Mouse (Mus musculus) heart, embryonic 15.5 days (tissue): ENCODE results near the gene Foxp4. TPM values are rescaled to one million over a fixed set of nuclear protein-coding genes. Genes with fewer than 3 reads are reported as not detected.

ENCODE experiments used
- ATAC-seq: fragments of 200-750 bp; cut with Nextera tagmentation; replicated peaks from 2 replicates; pipeline ENCODE4 v1.8.0; 2017; ENCODE audit warnings: low read depth, moderate TSS enrichment; ENCODE audit not compliant: insufficient number of reproducible peaks, insufficient read depth, low FRiP score
- H3K27ac ChIP-seq: fragments of 300-500 bp; sonication (generic); 2 replicates; pipeline ENCODE4 v1.5.1; 2015; ENCODE audit warnings: mild to moderate bottlenecking, inconsistent platforms
- H3K27me3 ChIP-seq: fragments of 300-500 bp; sonication (generic); 2 replicates; pipeline ENCODE4 v1.6.1; 2015; ENCODE audit warnings: inconsistent platforms
- H3K36me3 ChIP-seq: fragments of 300-500 bp; sonication (generic); 2 replicates; pipeline ENCODE4 v1.6.1; 2015; ENCODE audit warnings: mild to moderate bottlenecking, inconsistent platforms
- H3K4me1 ChIP-seq: fragments of 300-500 bp; sonication (generic); replicated peaks from 2 replicates; pipeline ENCODE4 v1.6.1; 2015; ENCODE audit warnings: inconsistent platforms
- H3K4me2 ChIP-seq: fragments of 300-500 bp; sonication (generic); 2 replicates; pipeline ENCODE4 v1.6.1; 2015; ENCODE audit warnings: inconsistent platforms, mild to moderate bottlenecking, moderate library complexity
- H3K4me3 ChIP-seq: fragments of 300-500 bp; sonication (generic); 2 replicates; pipeline ENCODE4 v1.5.1; 2015; ENCODE audit warnings: mild to moderate bottlenecking, inconsistent platforms
- H3K9ac ChIP-seq: fragments of 300-500 bp; sonication (generic); 2 replicates; pipeline ENCODE4 v1.6.1; 2015; ENCODE audit warnings: mild to moderate bottlenecking, inconsistent platforms
- H3K9me3 ChIP-seq: fragments of 300-500 bp; sonication (generic); replicated peaks from 2 replicates; pipeline ENCODE4 v1.6.1; 2016; ENCODE audit warnings: inconsistent platforms
- WGBS: fragments of 180-500 bp; shearing (Covaris S2); methylation state at CpG from one replicate; pipeline ENCODE4 v1.1.7; 2015; ENCODE audit warnings: mixed read lengths; 5-methylcytosine and 5-hydroxymethylcytosine counted together
- polyA plus RNA-seq: library from polyadenylated mRNA; unstranded; fragments of >200 nt; fragmentation: Nextera tagmentation; extraction: Ambion mirVana; gene quantifications from 2 replicates; pipeline ENCODE4 v1.2.1, GENCODE M21; 2015

Gene Foxp4
- polyA plus RNA-seq, 1 experiment from 2014 or later = 6.4 TPM

- Histone ChIP-seq H3K4me3 (no peak overlapping the region), H3K36me3 (no peaks in the 10 kb centered on the region), H3K27me3 (no peaks in the 10 kb centered on the region), H3K4me2 (no peak overlapping the region), H3K27ac (0 out of 2 replicates have a peak overlapping the region, but pooled peaks have one; percentile 45), H3K4me1 (peaks cover 20% of the 10 kb centered on the region), H3K9me3 (no peaks in the 10 kb centered on the region), H3K9ac (no peak overlapping the region)
- 77% methylated on average over 7 of the region's 7 CpGs for WGBS
- ATAC-seq = no peak
These were observed 35.8 kb downstream of the Foxp4 start for GRCm38 (mm10) chr17:47888641-47889040.

- 16% methylated on average over 6 of the region's 6 CpGs for WGBS
- H3K4me2 ChIP-seq = no peak overlapping the region
- 0 out of 2 replicates have a peak, but pooled peaks have one; percentile 3 for ATAC-seq
- no peaks in the 10 kb centered on the region for H3K36me3 ChIP-seq
- no peak overlapping the region for H3K9ac ChIP-seq
- no peaks in the 10 kb centered on the region for H3K27me3 ChIP-seq
- H3K9me3 ChIP-seq = no peaks in the 10 kb centered on the region
- H3K27ac ChIP-seq = peak overlapping the region; percentile 45; the same call in 1 of the 2 replicates
- no peak overlapping the region for H3K4me3 ChIP-seq
- H3K4me1 ChIP-seq = peaks cover 20% of the 10 kb centered on the region
These were observed 36.3 kb downstream of the Foxp4 start for GRCm38 (mm10) chr17:47888155-47888455.

- Histone ChIP-seq H3K4me2 (peak overlapping the region; percentile 16; the same call in 1 of the 2 replicates), H3K4me1 (peaks cover 20% of the 10 kb centered on the region), H3K9ac (no peak overlapping the region), H3K27ac (peak overlapping the region; percentile 45), H3K27me3 (no peaks in the 10 kb centered on the region), H3K4me3 (no peak overlapping the region), H3K9me3 (no peaks in the 10 kb centered on the region), H3K36me3 (no peaks in the 10 kb centered on the region)
- 35% methylated on average over 13 of the region's 13 CpGs for WGBS
- ATAC-seq = peak; percentile 33
These were observed 36.9 kb downstream of the Foxp4 start for GRCm38 (mm10) chr17:47887381-47888154.

GRCm38 (mm10) chr17:47883099-47883498, 41.3 kb downstream of the Foxp4 start:
- H3K4me1 ChIP-seq = peaks cover 39% of the 10 kb centered on the region

GRCm38 (mm10) chr17:47881330-47881729, 43.1 kb downstream of the Foxp4 start:
- Histone ChIP-seq H3K4me3 (no peak overlapping the region), H3K27ac (no peak overlapping the region), H3K4me1 (peaks cover 32% of the 10 kb centered on the region), H3K9ac (no peak overlapping the region), H3K4me2 (no peak overlapping the region), H3K9me3 (no peaks in the 10 kb centered on the region), H3K27me3 (no peaks in the 10 kb centered on the region), H3K36me3 (no peaks in the 10 kb centered on the region)
- WGBS = 64% methylated on average over 13 of the region's 13 CpGs
- ATAC-seq = no peak

More at GRCm38 (mm10) chr17:47883099-47883498, 41.3 kb downstream of the Foxp4 start:
- Histone ChIP-seq H3K27ac (no peak overlapping the region), H3K27me3 (no peaks in the 10 kb centered on the region), H3K36me3 (no peaks in the 10 kb centered on the region), H3K4me2 (no peak overlapping the region), H3K4me3 (no peak overlapping the region), H3K9ac (no peak overlapping the region), H3K9me3 (no peaks in the 10 kb centered on the region)
- WGBS = 82% methylated on average over 5 of the region's 5 CpGs
- no peak for ATAC-seq

GRCm38 (mm10) chr17:47879207-47879606, 45.2 kb downstream of the Foxp4 start:
- no peaks in the 10 kb centered on the region for H3K36me3 ChIP-seq
- ATAC-seq = no peak; the same call in 1 of the 2 replicates
- no peak overlapping the region for H3K4me3 ChIP-seq
- H3K27ac ChIP-seq = peak overlapping the region; percentile 20; the same call in 1 of the 2 replicates
- 29% methylated on average over 3 of the region's 3 CpGs for WGBS
- no peaks in the 10 kb centered on the region for H3K9me3 ChIP-seq
- no peak overlapping the region for H3K9ac ChIP-seq
- peak overlapping the region; percentile 63 for H3K4me2 ChIP-seq
- H3K4me1 ChIP-seq = peaks cover 32% of the 10 kb centered on the region
- H3K27me3 ChIP-seq = no peaks in the 10 kb centered on the region

- Histone ChIP-seq H3K9me3 (no peaks in the 10 kb centered on the region), H3K4me1 (peaks cover 38% of the 10 kb centered on the region), H3K9ac (peak overlapping the region; percentile 38; the same call in 1 of the 2 replicates), H3K4me2 (peak overlapping the region; percentile 63), H3K27ac (peak overlapping the region; percentile 20; the same call in 1 of the 2 replicates), H3K4me3 (peak overlapping the region; percentile 33), H3K36me3 (no peaks in the 10 kb centered on the region), H3K27me3 (no peaks in the 10 kb centered on the region)
- WGBS = 29% methylated on average over 35 of the region's 35 CpGs
- peak; percentile 32; the same call in 1 of the 2 replicates for ATAC-seq
These were observed 45.9 kb downstream of the Foxp4 start for GRCm38 (mm10) chr17:47878378-47879089.

- no peak for ATAC-seq
- Histone ChIP-seq H3K27ac (peak overlapping the region; percentile 20; the same call in 1 of the 2 replicates), H3K27me3 (no peaks in the 10 kb centered on the region), H3K4me3 (0 out of 2 replicates have a peak overlapping the region, but pooled peaks have one; percentile 33), H3K4me2 (peak overlapping the region; percentile 63), H3K36me3 (no peaks in the 10 kb centered on the region), H3K9ac (no peak overlapping the region), H3K4me1 (peaks cover 43% of the 10 kb centered on the region), H3K9me3 (no peaks in the 10 kb centered on the region)
- WGBS = 54% methylated on average over 9 of the region's 10 CpGs
These were observed 46.6 kb downstream of the Foxp4 start for GRCm38 (mm10) chr17:47877715-47878377.

GRCm38 (mm10) chr17:47876776-47877714, 47.4 kb downstream of the Foxp4 start:
- Histone ChIP-seq H3K9ac (no peak overlapping the region), H3K27ac (no peak overlapping the region), H3K4me1 (peaks cover 43% of the 10 kb centered on the region), H3K9me3 (no peaks in the 10 kb centered on the region), H3K27me3 (no peaks in the 10 kb centered on the region), H3K4me3 (no peak overlapping the region), H3K36me3 (no peaks in the 10 kb centered on the region), H3K4me2 (no peak overlapping the region)
- 62% methylated on average over 26 of the region's 26 CpGs for WGBS
- ATAC-seq = no peak

GRCm38 (mm10) chr17:47873341-47873791, 51.1 kb downstream of the Foxp4 start:
- Histone ChIP-seq H3K4me2 (peak overlapping the region; percentile 51), H3K4me1 (peaks cover 22% of the 10 kb centered on the region), H3K4me3 (peak overlapping the region; percentile 17), H3K27me3 (no peaks in the 10 kb centered on the region), H3K9me3 (no peaks in the 10 kb centered on the region), H3K36me3 (peaks cover 11% of the 10 kb centered on the region), H3K9ac (no peak overlapping the region), H3K27ac (no peak overlapping the region)
- 11% methylated on average over 9 of the region's 9 CpGs for WGBS
- peak; percentile 48; the same call in 1 of the 2 replicates for ATAC-seq
